8 mouse cellular contexts compared by ENCODE assay signal in genomic region chr14:25738591-25739001, GRCm38 (mm10). TPM values are rescaled to one million over a fixed set of nuclear protein-coding genes. Genes with fewer than 3 reads are reported as not detected.
DNase-seq lines count a peak whose midpoint lies in the region; ATAC-seq and TF ChIP-seq lines count a peak whose summit lies in the region.

No protein-coding gene starts in this region.

- H3K4me3 ChIP-seq in kidney, embryonic 14.5 days (ENCODE audit: low read length), result no peak overlapping the region
- H3K4me3 ChIP-seq in heart, embryonic 10.5 days, result no peak overlapping the region
- peak overlapping the region; percentile 18 for H3K4me3 ChIP-seq in limb, embryonic 10.5 days
- no peak overlapping the region for H3K4me3 ChIP-seq in stomach, embryonic 15.5 days (replicated peaks)

- peaks cover 56% of the 10 kb centered on the region for H3K4me1 ChIP-seq in kidney, embryonic 14.5 days (ENCODE audit: control insufficient read depth, insufficient read depth, low read length)
- H3K4me1 ChIP-seq in heart, embryonic 10.5 days, result peaks cover 81% of the 10 kb centered on the region
- peaks cover 75% of the 10 kb centered on the region for H3K4me1 ChIP-seq in limb, embryonic 10.5 days
- peaks cover 59% of the 10 kb centered on the region for H3K4me1 ChIP-seq in stomach, embryonic 15.5 days

- TF ChIP-seq POLR2A in brain, embryonic 14.5 days (IDR thresholded peaks at IDR 0.05; ENCODE audit: borderline replicate concordance, extremely low read depth, insufficient read depth, insufficient read length, poor library complexity, severe bottlenecking), result no peak

- no peak overlapping the region for H3K4me2 ChIP-seq in kidney, embryonic 14.5 days (replicated peaks; ENCODE audit: low read depth, low read length)
- no peak overlapping the region; the same call in 1 of the 2 replicates for H3K4me2 ChIP-seq in stomach, embryonic 15.5 days

- H3K27ac ChIP-seq in kidney, embryonic 14.5 days (ENCODE audit: low read depth, low read length), result peak overlapping the region; percentile 51
- H3K27ac ChIP-seq in heart, embryonic 10.5 days, result peak overlapping the region; percentile 87
- peak overlapping the region; percentile 85 for H3K27ac ChIP-seq in limb, embryonic 10.5 days
- peak overlapping the region; percentile 75 for H3K27ac ChIP-seq in stomach, embryonic 15.5 days

- TF ChIP-seq CTCF in brain, embryonic 14.5 days (IDR thresholded peaks at IDR 0.05; ENCODE audit: borderline replicate concordance, extremely low read depth, insufficient read depth, insufficient read length), result no peak

- H3K36me3 ChIP-seq in kidney, embryonic 14.5 days (ENCODE audit: control insufficient read depth, insufficient read depth, low read length), result peaks cover 9% of the 10 kb centered on the region; the same call in 1 of the 2 replicates
- peaks cover 24% of the 10 kb centered on the region; the same call in 1 of the 2 replicates for H3K36me3 ChIP-seq in heart, embryonic 10.5 days
- peaks cover 15% of the 10 kb centered on the region; the same call in 1 of the 2 replicates for H3K36me3 ChIP-seq in limb, embryonic 10.5 days
- H3K36me3 ChIP-seq in stomach, embryonic 15.5 days, result no peaks in the 10 kb centered on the region

- WGBS in kidney, embryonic 14.5 days, result 31% methylated on average over 14 of the region's 14 CpGs
- 39% methylated on average over 14 of the region's 14 CpGs for WGBS in heart, embryonic 10.5 days
- 38% methylated on average over 14 of the region's 14 CpGs for WGBS in limb, embryonic 10.5 days
- 19% methylated on average over 14 of the region's 14 CpGs for WGBS in stomach, embryonic 15.5 days

- no peaks in the 10 kb centered on the region for H3K9me3 ChIP-seq in kidney, embryonic 14.5 days (ENCODE audit: control insufficient read depth, low read length)
- H3K9me3 ChIP-seq in heart, embryonic 10.5 days, result no peaks in the 10 kb centered on the region
- H3K9me3 ChIP-seq in limb, embryonic 10.5 days (replicated peaks), result no peaks in the 10 kb centered on the region
- no peaks in the 10 kb centered on the region for H3K9me3 ChIP-seq in stomach, embryonic 15.5 days

- peak overlapping the region; percentile 37; the same call in 1 of the 2 replicates for H3K9ac ChIP-seq in kidney, embryonic 14.5 days (ENCODE audit: low read depth, low read length)
- H3K9ac ChIP-seq in stomach, embryonic 15.5 days, result no peak overlapping the region

- DNase-seq in kidney, adult 18-20 months, result no peak
- peak; percentile 38 for DNase-seq in brain, embryonic 14.5 days (ENCODE audit: low read depth)
- peak; percentile 85 for DNase-seq in heart, embryonic 10.5 days (ENCODE audit: low spot score)
- peak; percentile 68 for DNase-seq in limb, embryonic 10.5 days (ENCODE audit: low spot score)
- DNase-seq in left cerebral cortex, postnatal 25 days (ENCODE audit: low spot score in 2 of 2), result no peak

- intact Hi-C loops in left cerebral cortex, postnatal 25 days (cut with DNase I), result no loop called here

- H3K27me3 ChIP-seq in kidney, embryonic 14.5 days (ENCODE audit: control insufficient read depth, insufficient read depth, low read length), result no peaks in the 10 kb centered on the region
- no peaks in the 10 kb centered on the region for H3K27me3 ChIP-seq in heart, embryonic 10.5 days (ENCODE audit: insufficient read depth, poor library complexity, severe bottlenecking)
- H3K27me3 ChIP-seq in limb, embryonic 10.5 days (ENCODE audit: low read depth, poor library complexity, severe bottlenecking), result no peaks in the 10 kb centered on the region
- no peaks in the 10 kb centered on the region for H3K27me3 ChIP-seq in stomach, embryonic 15.5 days (replicated peaks)

- ATAC-seq in kidney, embryonic 14.5 days (ENCODE audit: low FRiP score, low TSS enrichment), result peak; percentile 41; the same call in 1 of the 2 replicates
- peak; percentile 32; the same call in 1 of the 2 replicates for ATAC-seq in stomach, embryonic 15.5 days (ENCODE audit: insufficient read depth, low FRiP score, low read depth)
- no peak for ATAC-seq in megakaryocyte, adult 5-6 weeks (ENCODE audit: poor library complexity, severe bottlenecking)

RNA-seq across cellular contexts. Expression of gene Zcchc24, which starts 30.2 kb away (rescaled TPM):
- 17.0 and 24.0 TPM in 2 replicates for polyA plus RNA-seq in kidney, embryonic 14.5 days (2014; fragmentation: Nextera tagmentation; extraction: Ambion mirVana)
- 14.8 and 19.6 TPM in 2 replicates for polyA plus RNA-seq in brain, embryonic 14.5 days (2012; rRNA removed)
- 15.2 and 16.9 TPM in 2 replicates for polyA plus RNA-seq in heart, embryonic 10.5 days (2016; fragmentation: Nextera tagmentation; extraction: Ambion mirVana)
- 9.9 and 17.0 TPM in 2 replicates for polyA plus RNA-seq in limb, embryonic 10.5 days (2016; fragmentation: Nextera tagmentation; extraction: Ambion mirVana)
- 25.7 and 26.9 TPM in 2 replicates for polyA plus RNA-seq in stomach, embryonic 15.5 days (2015; fragmentation: Nextera tagmentation; extraction: Ambion mirVana)
- 10 to 100 TPM; 45.7 to 51.3 TPM for total RNA-seq in left cerebral cortex, postnatal 25 days (2021)
- total RNA-seq in megakaryocyte, adult 5-6 weeks (2015), result 33.6 and 37.0 TPM in 2 replicates
- 23.2 and 24.1 TPM in 2 replicates for total RNA-seq in megakaryocyte, adult 5-6 weeks (2017)

RNA-seq across cellular contexts. Expression of gene Ppif, which starts 44.6 kb away (rescaled TPM):
- polyA plus RNA-seq in kidney, embryonic 14.5 days (2014; fragmentation: Nextera tagmentation; extraction: Ambion mirVana), result 44.4 and 46.6 TPM in 2 replicates
- polyA plus RNA-seq in brain, embryonic 14.5 days (2012; rRNA removed), result 59.5 and 71.6 TPM in 2 replicates
- 65.7 and 104 TPM in 2 replicates for polyA plus RNA-seq in heart, embryonic 10.5 days (2016; fragmentation: Nextera tagmentation; extraction: Ambion mirVana)
- 56.8 and 67.3 TPM in 2 replicates for polyA plus RNA-seq in limb, embryonic 10.5 days (2016; fragmentation: Nextera tagmentation; extraction: Ambion mirVana)
- polyA plus RNA-seq in stomach, embryonic 15.5 days (2015; fragmentation: Nextera tagmentation; extraction: Ambion mirVana), result 47.7 and 48.5 TPM in 2 replicates
- 10 to 100 TPM; 22.5 to 22.7 TPM for total RNA-seq in left cerebral cortex, postnatal 25 days (2021)
- total RNA-seq in megakaryocyte, adult 5-6 weeks (2015), result 27.5 and 30.6 TPM in 2 replicates
- 6.1 and 9.3 TPM in 2 replicates for total RNA-seq in megakaryocyte, adult 5-6 weeks (2017)

Comparison
In these comparisons a context has a peak if more than half of its experiments do, and no peak if none do; other contexts are left out.
1. DNase-seq: peak in brain, embryonic 14.5 days (single experiment), heart, embryonic 10.5 days (single experiment) and limb, embryonic 10.5 days (single experiment); none in kidney, adult 18-20 months (single experiment) and left cerebral cortex, postnatal 25 days (0 of 2).
2. Peak in every context shown above with its lines, with median percentiles within 50 percentile points of each other: H3K27ac ChIP-seq.